Mouse (Mus musculus): Measurements from ENCODE around the gene Mipep. TPM values are rescaled to one million over a fixed set of nuclear protein-coding genes. Genes with fewer than 3 reads are reported as not detected.

The Mipep gene
- not detected in 2 replicates for polyA plus RNA-seq (2012; ENCODE audit: insufficient read depth, insufficient read length, low replicate concordance, missing spikeins)

GRCm38 (mm10) chr14:60784427-60785315 lies at the start of gene Mipep:
TSS of gene Mipep (plus strand) at chr14:60784573.
- H3K4me1 ChIP-seq (ENCODE audit: control insufficient read depth, insufficient read depth, low read length): no peaks in the 10 kb centered on the region
- peak within 1 kb of the TSS; percentile 83 for H3K4me3 ChIP-seq (ENCODE audit: insufficient read depth, low read depth, low read length)
- WGBS: under 1% methylated on average over 61 of the region's 61 CpGs
- H3K27ac ChIP-seq (ENCODE audit: insufficient read depth, low read depth, low read length): no peak within 1 kb of the TSS
- peak; percentile 48; the same call in 1 of the 2 replicates for TF ChIP-seq POLR2A (IDR thresholded peaks at IDR 0.05; ENCODE audit: insufficient read depth, low read depth, low read length)
- peak; percentile 77 for TF ChIP-seq CTCF (IDR thresholded peaks at IDR 0.05; ENCODE audit: insufficient read depth, low read depth, low read length)

- peaks cover 32% of the 10 kb centered on the region for H3K4me1 ChIP-seq (ENCODE audit: control insufficient read depth, insufficient read depth, low read length)
- no peak overlapping the region for H3K4me3 ChIP-seq (ENCODE audit: insufficient read depth, low read depth, low read length)
- WGBS: 54% methylated on average over 5 of the region's 5 CpGs
- TF ChIP-seq POLR2A (IDR thresholded peaks at IDR 0.05; ENCODE audit: insufficient read depth, low read depth, low read length): no peak
- no peak for TF ChIP-seq CTCF (IDR thresholded peaks at IDR 0.05; ENCODE audit: insufficient read depth, low read depth, low read length)
- no peak overlapping the region for H3K27ac ChIP-seq (ENCODE audit: insufficient read depth, low read depth, low read length)
These were observed 49.2 kb upstream of the Mipep start for GRCm38 (mm10) chr14:60735206-60735605.

DNA sequence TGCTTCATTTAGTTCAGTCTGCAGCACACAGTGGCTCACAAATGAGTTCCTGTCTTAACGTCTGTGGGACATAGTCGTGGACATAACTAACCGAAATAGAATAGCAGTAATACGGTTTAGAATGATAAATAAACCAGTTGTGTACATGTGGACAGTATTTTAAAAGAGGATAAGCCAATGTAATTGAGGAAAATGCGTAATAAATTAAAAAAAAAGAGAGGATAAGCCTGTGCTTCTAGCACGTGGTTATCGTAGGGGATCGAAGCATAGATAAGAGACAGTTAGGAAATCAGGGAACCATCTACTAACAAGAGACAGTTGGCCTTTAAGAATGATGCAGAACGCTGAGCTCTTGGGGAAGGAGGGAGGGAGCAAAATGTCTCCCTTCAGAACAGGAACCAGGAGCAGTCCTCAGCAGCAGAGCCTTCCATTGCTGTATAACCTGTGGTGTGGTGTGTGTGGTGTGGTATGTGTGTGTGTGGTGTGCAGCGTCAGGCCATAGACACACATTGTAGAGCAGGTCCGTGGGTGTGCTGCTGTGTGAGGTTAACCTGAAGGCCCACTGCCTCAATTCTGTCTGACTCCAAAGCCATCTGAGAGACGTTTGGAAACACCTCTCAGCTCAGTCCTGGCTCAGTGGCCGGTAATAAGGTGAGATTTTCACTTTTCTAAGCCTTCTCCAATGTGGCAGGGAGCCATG lies 48.4 kb upstream of the Mipep start:
- WGBS: 68% methylated on average over 13 of the region's 13 CpGs
- no peak for TF ChIP-seq POLR2A (IDR thresholded peaks at IDR 0.05; ENCODE audit: insufficient read depth, low read depth, low read length)
- no peak for TF ChIP-seq CTCF (IDR thresholded peaks at IDR 0.05; ENCODE audit: insufficient read depth, low read depth, low read length)
- H3K4me3 ChIP-seq (ENCODE audit: insufficient read depth, low read depth, low read length): no peak overlapping the region
- H3K27ac ChIP-seq (ENCODE audit: insufficient read depth, low read depth, low read length): peak overlapping the region; percentile 5; the same call in 1 of the 2 replicates
- H3K4me1 ChIP-seq (ENCODE audit: control insufficient read depth, insufficient read depth, low read length): peaks cover 32% of the 10 kb centered on the region

DNA sequence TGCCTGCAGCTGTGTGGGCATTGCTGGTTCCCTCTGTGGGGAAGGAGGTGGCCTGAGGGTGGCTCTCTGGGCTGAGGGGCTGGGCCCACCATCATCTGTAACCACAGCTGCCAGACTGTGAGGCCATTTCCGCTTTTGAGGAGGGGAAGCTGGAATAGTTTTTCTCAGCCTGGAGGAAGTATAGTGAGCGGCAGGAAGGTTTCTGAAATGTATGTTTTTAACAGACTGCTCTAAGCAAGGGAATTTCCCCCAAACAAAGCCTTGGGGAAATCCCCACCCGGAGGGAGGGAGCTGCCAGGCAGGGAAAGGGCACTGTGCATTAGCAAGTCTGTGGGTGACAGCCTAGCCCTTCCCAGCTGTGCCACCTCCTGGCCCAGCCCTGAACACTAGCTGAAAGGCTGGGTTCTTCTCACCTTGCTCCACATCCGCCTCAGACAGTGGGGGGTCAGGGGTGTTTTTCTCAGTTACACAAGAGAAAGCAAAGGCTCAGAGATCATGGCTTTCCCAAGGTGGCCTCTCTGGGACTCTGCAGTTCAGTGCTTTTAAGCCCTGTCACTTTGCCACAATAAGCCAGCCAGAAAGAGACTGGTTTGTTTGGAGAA lies 47.7 kb upstream of the Mipep start:
- TF ChIP-seq CTCF (IDR thresholded peaks at IDR 0.05; ENCODE audit: insufficient read depth, low read depth, low read length): no peak
- TF ChIP-seq POLR2A (IDR thresholded peaks at IDR 0.05; ENCODE audit: insufficient read depth, low read depth, low read length): no peak
- no peak overlapping the region for H3K4me3 ChIP-seq (ENCODE audit: insufficient read depth, low read depth, low read length)
- peaks cover 32% of the 10 kb centered on the region for H3K4me1 ChIP-seq (ENCODE audit: control insufficient read depth, insufficient read depth, low read length)
- WGBS: 22% methylated on average over 4 of the region's 4 CpGs
- 0 out of 2 replicates have a peak overlapping the region, but pooled peaks have one; percentile 5 for H3K27ac ChIP-seq (ENCODE audit: insufficient read depth, low read depth, low read length)

- Histone ChIP-seq H3K4me1 (ENCODE audit: control insufficient read depth, insufficient read depth, low read length) (peaks cover 36% of the 10 kb centered on the region), H3K4me3 (ENCODE audit: insufficient read depth, low read depth, low read length) (no peak overlapping the region), H3K27ac (ENCODE audit: insufficient read depth, low read depth, low read length) (peak overlapping the region; percentile 30; the same call in 1 of the 2 replicates)
- 42% methylated on average over 7 of the region's 7 CpGs for WGBS
- TF ChIP-seq POLR2A (IDR thresholded peaks at IDR 0.05; ENCODE audit: insufficient read depth, low read depth, low read length) (no peak), CTCF (IDR thresholded peaks at IDR 0.05; ENCODE audit: insufficient read depth, low read depth, low read length) (no peak)
These were observed 47.2 kb upstream of the Mipep start for GRCm38 (mm10) chr14:60737202-60737611.

- no peak overlapping the region for H3K4me3 ChIP-seq (ENCODE audit: insufficient read depth, low read depth, low read length)
- H3K27ac ChIP-seq (ENCODE audit: insufficient read depth, low read depth, low read length): 0 out of 2 replicates have a peak overlapping the region, but pooled peaks have one; percentile 30
- peaks cover 34% of the 10 kb centered on the region for H3K4me1 ChIP-seq (ENCODE audit: control insufficient read depth, insufficient read depth, low read length)
- TF ChIP-seq CTCF (IDR thresholded peaks at IDR 0.05; ENCODE audit: insufficient read depth, low read depth, low read length) (no peak), POLR2A (IDR thresholded peaks at IDR 0.05; ENCODE audit: insufficient read depth, low read depth, low read length) (no peak)
- WGBS: 76% methylated on average over 10 of the region's 10 CpGs
These were observed 45.9 kb upstream of the Mipep start for GRCm38 (mm10) chr14:60738434-60738938.

DNA sequence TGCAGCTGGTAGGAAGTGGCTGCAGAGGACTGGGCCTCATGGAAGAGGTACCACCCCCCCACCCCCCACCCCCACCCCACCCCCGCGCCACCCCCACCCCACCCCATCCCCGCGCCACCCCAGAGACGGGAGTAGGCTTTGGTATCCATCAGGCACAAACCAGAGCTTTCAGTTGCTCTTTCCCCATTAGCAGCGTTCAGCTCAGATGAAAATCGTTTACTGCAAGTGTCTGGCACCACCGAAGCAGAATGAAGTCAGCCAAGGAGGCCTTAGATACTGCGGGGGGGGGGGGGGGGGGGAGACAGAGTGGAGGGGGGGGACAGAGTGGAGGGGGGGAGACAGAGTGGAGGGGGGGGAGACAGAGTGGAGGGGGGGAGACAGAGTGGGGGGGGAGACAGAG lies 45.2 kb upstream of the Mipep start:
- WGBS: 8% methylated on average over 9 of the region's 9 CpGs
- TF ChIP-seq CTCF (IDR thresholded peaks at IDR 0.05; ENCODE audit: insufficient read depth, low read depth, low read length): no peak
- no peak for TF ChIP-seq POLR2A (IDR thresholded peaks at IDR 0.05; ENCODE audit: insufficient read depth, low read depth, low read length)
- no peak overlapping the region for H3K4me3 ChIP-seq (ENCODE audit: insufficient read depth, low read depth, low read length)
- H3K4me1 ChIP-seq (ENCODE audit: control insufficient read depth, insufficient read depth, low read length): peaks cover 30% of the 10 kb centered on the region
- H3K27ac ChIP-seq (ENCODE audit: insufficient read depth, low read depth, low read length): no peak overlapping the region

- 66% methylated on average over 12 of the region's 12 CpGs for WGBS
- no peak for TF ChIP-seq CTCF (IDR thresholded peaks at IDR 0.05; ENCODE audit: insufficient read depth, low read depth, low read length)
- 0 out of 2 replicates have a peak overlapping the region, but pooled peaks have one; percentile 16 for H3K27ac ChIP-seq (ENCODE audit: insufficient read depth, low read depth, low read length)
- no peak overlapping the region for H3K4me3 ChIP-seq (ENCODE audit: insufficient read depth, low read depth, low read length)
- H3K4me1 ChIP-seq (ENCODE audit: control insufficient read depth, insufficient read depth, low read length): peaks cover 29% of the 10 kb centered on the region
These were observed 44.8 kb upstream of the Mipep start for GRCm38 (mm10) chr14:60739616-60740015.
